Mouse (Mus musculus) bone marrow macrophage, adult 2 months (primary cell): Measurements from ENCODE around the gene Tmem95. TPM values are rescaled to one million over a fixed set of nuclear protein-coding genes. Genes with fewer than 3 reads are reported as not detected.

ENCODE experiments used
- H3K27ac ChIP-seq: 2 replicates; pipeline ENCODE4 v1.5.1; 2012; ENCODE audit warnings: low read depth, low read length; ENCODE audit not compliant: insufficient read depth
- H3K4me1 ChIP-seq: 2 replicates; pipeline ENCODE4 v1.6.1; 2012; ENCODE audit warnings: low read length; ENCODE audit not compliant: control insufficient read depth, insufficient read depth
- H3K4me3 ChIP-seq: 2 replicates; pipeline ENCODE4 v1.5.1; 2012; ENCODE audit warnings: mild to moderate bottlenecking, low read length, moderate library complexity; ENCODE audit not compliant: insufficient read depth
- CTCF ChIP-seq: IDR thresholded peaks from 2 replicates; pipeline ENCODE4 v1.5.1; 2012; ENCODE audit warnings: low read depth, mild to moderate bottlenecking, low read length, moderate library complexity
- POLR2A ChIP-seq: IDR thresholded peaks from 2 replicates; pipeline ENCODE4 v1.6.1; 2012; ENCODE audit warnings: mild to moderate bottlenecking, low read depth, low read length, borderline replicate concordance
- polyA plus RNA-seq: library from polyadenylated mRNA; stranded (reverse); fragments of >200 nt; gene quantifications from 2 replicates; pipeline ENCODE4 v1.2.4, GENCODE M21; 2012; ENCODE audit not compliant: missing spikeins, insufficient read depth, insufficient read length

The Tmem95 gene
- polyA plus RNA-seq, 1 experiment, result not detected

DNA sequence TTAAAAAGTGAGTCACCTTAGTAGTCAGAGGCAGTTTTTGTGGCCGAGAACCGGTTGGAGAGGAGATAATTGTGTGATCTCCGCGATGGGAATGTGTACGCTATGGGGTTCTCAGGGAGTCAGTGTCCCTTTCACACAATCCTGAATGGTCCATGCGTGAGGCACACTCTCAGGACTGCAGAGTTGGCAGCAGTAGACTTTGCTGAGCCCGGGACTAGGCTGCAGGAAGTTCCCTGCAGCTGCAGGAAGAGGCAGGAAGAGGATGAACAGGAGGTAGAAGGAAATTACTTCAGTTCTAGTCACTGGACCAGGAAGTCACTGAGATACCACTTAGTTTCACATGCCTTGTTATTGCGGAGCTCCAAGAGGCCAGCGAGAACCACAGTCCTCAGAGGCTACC, 28.7 kb downstream of the Tmem95 start:
- TF ChIP-seq CTCF (no peak), POLR2A (no peak)
- peak overlapping the region; percentile 65 for H3K27ac ChIP-seq
- H3K4me1 ChIP-seq, result peaks cover 27% of the 10 kb centered on the region
- no peak overlapping the region; the same call in 1 of the 2 replicates for H3K4me3 ChIP-seq

- H3K27ac ChIP-seq, result no peak overlapping the region
- no peak for TF ChIP-seq CTCF
- H3K4me3 ChIP-seq, result no peak overlapping the region
- H3K4me1 ChIP-seq, result peaks cover 31% of the 10 kb centered on the region
These were observed 29.8 kb downstream of the Tmem95 start for GRCm38 (mm10) chr11:69848021-69848420.

GRCm38 (mm10) chr11:69846738-69847688, 30.8 kb downstream of the Tmem95 start:
- H3K4me3 ChIP-seq, result peak overlapping the region; percentile 69
- TF ChIP-seq CTCF (no peak), POLR2A (no peak)
- peaks cover 35% of the 10 kb centered on the region for H3K4me1 ChIP-seq
- no peak overlapping the region for H3K27ac ChIP-seq

- TF ChIP-seq POLR2A (no peak), CTCF (no peak)
- peaks cover 35% of the 10 kb centered on the region for H3K4me1 ChIP-seq
- H3K27ac ChIP-seq, result peak within 1 kb of the TSS; percentile 72
- peak within 1 kb of the TSS; percentile 69 for H3K4me3 ChIP-seq
These were observed 31.6 kb downstream of the Tmem95 start, which contains the start of gene Plscr3 for GRCm38 (mm10) chr11:69846198-69846680. TSS of gene Plscr3 (plus strand) at chr11:69846376.

- Histone ChIP-seq H3K4me3 (peak overlapping the region; percentile 74), H3K27ac (peak overlapping the region; percentile 62), H3K4me1 (peaks cover 14% of the 10 kb centered on the region)
- TF ChIP-seq POLR2A, result no peak
- no peak for TF ChIP-seq CTCF
These were observed 39.1 kb downstream of the Tmem95 start for GRCm38 (mm10) chr11:69838714-69839104.

GRCm38 (mm10) chr11:69837952-69838713, 39.7 kb downstream of the Tmem95 start, which contains the start of gene Tmem256:
TSS of gene Tmem256 (plus strand) at chr11:69838514.
- TF ChIP-seq POLR2A, result no peak
- no peak for TF ChIP-seq CTCF
- peak within 1 kb of the TSS; percentile 62 for H3K27ac ChIP-seq

GRCm38 (mm10) chr11:69837604-69837951, 40.2 kb downstream of the Tmem95 start, which contains the start of gene Nlgn2:
TSS of gene Nlgn2 (minus strand) at chr11:69837784.
- H3K4me1 ChIP-seq, result peaks cover 6% of the 10 kb centered on the region
- TF ChIP-seq POLR2A, result no peak
- no peak for TF ChIP-seq CTCF

More at GRCm38 (mm10) chr11:69837952-69838713, 39.7 kb downstream of the Tmem95 start, which contains the start of gene Tmem256:
- H3K4me3 ChIP-seq, result peak within 1 kb of the TSS; percentile 74
- peaks cover 10% of the 10 kb centered on the region for H3K4me1 ChIP-seq

DNA sequence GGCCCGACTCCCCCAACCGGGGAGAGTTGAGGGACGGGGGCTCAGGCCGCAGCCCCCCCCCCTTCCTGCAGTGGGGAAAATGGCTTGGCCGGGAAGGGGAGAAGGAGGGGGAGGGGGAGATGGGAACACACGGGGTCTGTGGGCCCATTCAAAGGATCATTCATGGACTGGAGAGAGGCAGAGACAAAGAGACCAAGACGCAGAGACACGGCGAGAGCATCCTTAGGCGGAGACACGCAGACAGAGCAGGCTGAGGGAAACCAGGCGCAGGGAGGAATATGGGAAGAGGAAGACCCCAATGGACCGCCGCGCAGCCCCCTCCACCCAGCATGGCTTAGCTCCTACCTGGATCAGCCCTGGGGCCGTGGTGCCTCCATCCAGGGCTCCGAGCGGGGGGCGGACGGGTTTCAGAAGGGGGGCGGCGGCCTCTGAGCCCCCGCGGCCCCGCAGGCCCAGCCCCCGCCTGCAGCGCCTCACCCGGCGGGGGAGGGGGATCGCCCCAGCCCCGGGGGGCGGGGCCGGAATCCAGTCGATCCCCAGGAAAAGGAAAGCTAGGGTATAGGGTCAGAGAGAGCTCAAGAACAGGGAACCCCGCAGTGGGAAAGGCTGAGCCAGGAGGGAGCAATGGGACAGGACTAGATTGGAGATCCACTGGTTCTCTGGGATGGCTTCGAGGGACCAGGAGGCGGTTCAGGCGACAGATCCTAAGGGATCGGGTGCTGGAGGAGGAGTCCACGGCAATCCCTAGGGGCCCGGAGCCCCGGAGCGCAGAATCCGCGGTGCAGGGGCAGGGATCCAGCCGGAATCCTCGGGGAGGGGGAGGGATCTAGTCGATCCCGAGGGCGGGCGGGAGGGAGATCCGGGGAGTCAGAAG, 40.9 kb downstream of the Tmem95 start:
- Histone ChIP-seq H3K4me3 (peak overlapping the region; percentile 60), H3K4me1 (peaks cover 5% of the 10 kb centered on the region; the same call in 1 of the 2 replicates), H3K27ac (no peak overlapping the region)
- no peak for TF ChIP-seq POLR2A
- no peak for TF ChIP-seq CTCF

More at GRCm38 (mm10) chr11:69837604-69837951, 40.2 kb downstream of the Tmem95 start, which contains the start of gene Nlgn2:
- peak within 1 kb of the TSS; percentile 74 for H3K4me3 ChIP-seq
- H3K27ac ChIP-seq, result peak within 1 kb of the TSS; percentile 62

DNA sequence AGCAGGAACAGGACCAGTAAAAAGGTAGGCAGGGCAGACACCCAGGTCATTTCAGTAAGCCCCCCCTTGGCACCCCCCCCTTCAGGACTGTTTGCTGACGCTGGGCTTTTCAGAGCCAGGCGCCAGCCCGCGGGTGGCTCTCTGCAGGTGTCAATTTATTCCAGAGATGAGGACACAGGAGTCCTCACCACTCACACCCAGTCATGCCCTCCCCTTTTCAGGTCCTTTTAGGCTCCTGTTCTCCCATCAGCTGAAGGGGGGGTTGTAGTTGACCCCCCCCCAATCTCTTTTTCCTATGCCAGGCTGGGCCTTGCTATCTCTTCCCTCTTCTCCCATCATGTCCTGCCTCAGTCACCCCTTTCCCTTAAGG, 41.9 kb downstream of the Tmem95 start:
- Histone ChIP-seq H3K4me3 (no peak overlapping the region), H3K4me1 (peaks cover 5% of the 10 kb centered on the region; the same call in 1 of the 2 replicates)

More for the DNA sequence above, 41.9 kb downstream of the Tmem95 start:
- no peak overlapping the region for H3K27ac ChIP-seq
- TF ChIP-seq CTCF, result no peak
